Mouse (Mus musculus): Measurements from ENCODE around the gene Figla. TPM values are rescaled to one million over a fixed set of nuclear protein-coding genes. Genes with fewer than 3 reads are reported as not detected.

The Figla gene
- polyA plus RNA-seq, 2 experiments: not detected

DNA sequence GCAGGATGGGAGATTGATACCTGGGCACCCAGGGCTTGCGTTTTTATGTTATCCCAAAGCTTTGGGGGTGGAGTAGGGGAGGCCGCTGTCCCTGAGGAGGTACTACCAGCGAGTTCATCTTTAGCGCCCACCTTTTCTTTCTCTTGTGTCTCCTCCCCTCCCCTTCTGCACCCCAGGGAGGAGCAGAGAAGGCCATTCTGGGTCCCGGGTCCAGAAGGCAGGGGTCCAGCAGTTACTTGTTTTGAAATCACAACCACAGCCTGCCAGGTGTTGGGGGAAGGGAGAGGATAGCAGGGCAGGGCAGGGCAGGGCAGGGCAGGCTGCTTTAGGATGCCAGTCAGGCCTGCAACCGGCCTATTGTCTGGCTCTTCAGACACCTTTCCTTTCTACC, 13.3 kb downstream of the Figla start:
- H3K9me3 ChIP-seq (ENCODE audit: control insufficient read depth, low read length): no peaks in the 10 kb centered on the region
- TF ChIP-seq POLR2A (IDR thresholded peaks at IDR 0.05; ENCODE audit: borderline replicate concordance, extremely low read depth, insufficient read depth, insufficient read length): no peak
- peak overlapping the region; percentile 91 for H3K4me2 ChIP-seq (replicated peaks; ENCODE audit: low read depth, low read length, severe bottlenecking)
- H3K4me3 ChIP-seq (replicated peaks; ENCODE audit: low read length): peak overlapping the region; percentile 50
- H3K9ac ChIP-seq (ENCODE audit: low read depth, low read length, severe bottlenecking): peak overlapping the region; percentile 62
- no peaks in the 10 kb centered on the region for H3K4me1 ChIP-seq (ENCODE audit: control insufficient read depth, insufficient read depth, low read length)
- no peaks in the 10 kb centered on the region for H3K36me3 ChIP-seq (ENCODE audit: control insufficient read depth, insufficient read depth, low read length)
- H3K27me3 ChIP-seq (ENCODE audit: control insufficient read depth, insufficient read depth, low read length): peaks cover 16% of the 10 kb centered on the region
- no peak for DNase-seq (ENCODE audit: low spot score)
- no peak overlapping the region for H3K27ac ChIP-seq (replicated peaks; ENCODE audit: low read depth, low read length)
- ATAC-seq (ENCODE audit: low FRiP score, low read depth): no peak
- WGBS: 12% methylated on average over 6 of the region's 6 CpGs

DNA sequence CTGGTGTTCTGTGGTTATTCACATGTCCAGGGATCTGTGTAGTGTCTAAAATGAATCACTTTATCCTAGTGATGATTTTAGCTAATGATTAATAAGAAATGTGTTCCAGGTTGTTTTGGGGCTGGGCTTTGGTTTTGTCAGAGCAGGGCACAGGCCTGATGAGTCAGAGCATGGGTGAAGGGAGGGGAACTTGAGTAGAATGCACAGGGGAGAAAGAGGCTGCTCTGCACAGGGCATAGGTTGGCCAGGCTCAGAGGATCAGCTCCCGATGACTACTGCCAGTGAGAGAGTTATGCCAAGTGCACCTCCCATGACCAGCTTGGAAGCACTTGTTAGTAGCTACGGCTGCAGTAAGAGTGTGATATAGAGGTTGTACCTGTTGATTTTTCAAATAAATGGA, 15.6 kb downstream of the Figla start:
- Histone ChIP-seq H3K4me3 (replicated peaks; ENCODE audit: low read length) (no peak overlapping the region), H3K9ac (ENCODE audit: low read depth, low read length, severe bottlenecking) (no peak overlapping the region), H3K4me1 (ENCODE audit: control insufficient read depth, insufficient read depth, low read length) (no peaks in the 10 kb centered on the region), H3K36me3 (ENCODE audit: control insufficient read depth, insufficient read depth, low read length) (no peaks in the 10 kb centered on the region), H3K9me3 (ENCODE audit: control insufficient read depth, low read length) (no peaks in the 10 kb centered on the region), H3K27ac (replicated peaks; ENCODE audit: low read depth, low read length) (no peak overlapping the region), H3K4me2 (replicated peaks; ENCODE audit: low read depth, low read length, severe bottlenecking) (no peak overlapping the region), H3K27me3 (ENCODE audit: control insufficient read depth, insufficient read depth, low read length) (peaks cover 16% of the 10 kb centered on the region)
- DNase-seq (ENCODE audit: low spot score): no peak
- 85% methylated on average over 2 of the region's 2 CpGs for WGBS
- no peak for TF ChIP-seq POLR2A (IDR thresholded peaks at IDR 0.05; ENCODE audit: borderline replicate concordance, extremely low read depth, insufficient read depth, insufficient read length)
- no peak for ATAC-seq (ENCODE audit: low FRiP score, low read depth)

DNA sequence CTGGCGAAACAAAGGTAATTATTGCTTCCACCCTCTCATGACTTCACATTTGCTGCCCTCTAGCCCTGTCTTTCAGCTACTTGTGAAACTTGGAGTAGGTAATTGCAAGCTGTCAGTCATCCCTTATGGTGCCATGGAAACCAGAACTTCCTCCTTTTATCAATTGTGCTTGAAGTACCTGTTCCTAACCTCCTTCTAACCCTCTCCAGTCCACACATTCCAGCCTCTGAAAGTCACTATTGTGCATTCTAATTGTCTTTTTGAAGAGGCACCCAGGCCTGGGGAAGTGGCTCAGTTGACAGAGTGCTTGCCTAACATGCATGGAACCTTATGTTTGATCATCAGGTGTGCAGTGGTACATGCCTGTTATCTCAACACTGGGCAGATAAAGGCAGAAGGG, 17.7 kb downstream of the Figla start:
- TF ChIP-seq POLR2A (IDR thresholded peaks at IDR 0.05; ENCODE audit: borderline replicate concordance, extremely low read depth, insufficient read depth, insufficient read length): no peak
- WGBS: 71% methylated on average over 1 of the region's 1 CpGs
- H3K9me3 ChIP-seq (ENCODE audit: control insufficient read depth, low read length): no peaks in the 10 kb centered on the region

DNA sequence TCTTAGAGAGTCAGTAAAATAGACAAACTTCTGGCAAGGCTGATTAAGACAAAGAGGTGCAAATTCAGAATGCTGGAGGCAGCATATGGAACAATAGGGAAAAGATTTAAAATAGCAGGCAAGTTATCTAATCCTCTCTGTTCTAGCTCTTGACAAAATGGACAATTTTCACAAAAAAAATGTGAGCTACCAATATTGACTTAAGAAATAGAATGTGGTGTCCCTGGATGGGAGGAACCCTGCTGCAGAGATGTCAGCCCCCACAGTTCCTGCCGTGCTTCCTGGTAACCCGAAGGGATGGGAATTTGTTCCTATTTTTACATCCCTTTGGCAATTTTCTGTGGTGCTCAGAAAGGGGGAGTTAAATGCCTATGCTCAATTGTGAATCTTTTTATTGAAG, 22.9 kb downstream of the Figla start:
- H3K4me1 ChIP-seq (ENCODE audit: control insufficient read depth, insufficient read depth, low read length): no peaks in the 10 kb centered on the region
- no peaks in the 10 kb centered on the region for H3K9me3 ChIP-seq (ENCODE audit: control insufficient read depth, low read length)
- TF ChIP-seq POLR2A (IDR thresholded peaks at IDR 0.05; ENCODE audit: borderline replicate concordance, extremely low read depth, insufficient read depth, insufficient read length): no peak
- no peak for ATAC-seq (ENCODE audit: low FRiP score, low read depth)
- no peak overlapping the region for H3K4me2 ChIP-seq (replicated peaks; ENCODE audit: low read depth, low read length, severe bottlenecking)
- H3K4me3 ChIP-seq (replicated peaks; ENCODE audit: low read length): no peak overlapping the region
- H3K9ac ChIP-seq (ENCODE audit: low read depth, low read length, severe bottlenecking): no peak overlapping the region
- no peaks in the 10 kb centered on the region for H3K36me3 ChIP-seq (ENCODE audit: control insufficient read depth, insufficient read depth, low read length)
- H3K27me3 ChIP-seq (ENCODE audit: control insufficient read depth, insufficient read depth, low read length): no peaks in the 10 kb centered on the region
- no peak for DNase-seq (ENCODE audit: low spot score)
- 78% methylated on average over 2 of the region's 2 CpGs for WGBS
- H3K27ac ChIP-seq (replicated peaks; ENCODE audit: low read depth, low read length): no peak overlapping the region

More for the DNA sequence above, 17.7 kb downstream of the Figla start:
- ATAC-seq (ENCODE audit: low FRiP score, low read depth): no peak
- H3K9ac ChIP-seq (ENCODE audit: low read depth, low read length, severe bottlenecking): no peak overlapping the region
- no peak overlapping the region for H3K4me2 ChIP-seq (replicated peaks; ENCODE audit: low read depth, low read length, severe bottlenecking)
- H3K27ac ChIP-seq (replicated peaks; ENCODE audit: low read depth, low read length): no peak overlapping the region
- H3K4me1 ChIP-seq (ENCODE audit: control insufficient read depth, insufficient read depth, low read length): no peaks in the 10 kb centered on the region
- no peaks in the 10 kb centered on the region for H3K36me3 ChIP-seq (ENCODE audit: control insufficient read depth, insufficient read depth, low read length)
- no peak for DNase-seq (ENCODE audit: low spot score)
- peaks cover 9% of the 10 kb centered on the region for H3K27me3 ChIP-seq (ENCODE audit: control insufficient read depth, insufficient read depth, low read length)
- H3K4me3 ChIP-seq (replicated peaks; ENCODE audit: low read length): no peak overlapping the region

DNA sequence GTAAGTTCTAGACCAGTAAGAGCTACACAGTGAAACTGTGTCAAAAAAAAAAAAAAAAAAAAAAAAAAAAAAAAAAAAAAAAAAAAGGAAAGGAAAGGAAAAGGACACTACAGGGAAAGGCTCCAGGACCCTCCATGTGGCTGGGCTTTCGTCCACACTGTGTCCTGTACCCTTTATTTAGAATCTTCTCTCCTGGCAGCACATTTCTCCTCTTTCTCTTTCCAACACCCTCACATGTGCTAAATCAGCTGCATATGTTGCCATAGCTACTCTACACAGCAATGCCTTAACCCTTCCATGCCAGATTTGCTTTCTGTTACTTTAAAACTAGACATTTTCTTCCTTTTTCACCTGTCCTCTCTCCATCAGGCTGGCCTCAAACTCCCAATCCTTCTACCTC, 24.2 kb downstream of the Figla start:
- H3K27me3 ChIP-seq (ENCODE audit: control insufficient read depth, insufficient read depth, low read length): no peaks in the 10 kb centered on the region
- H3K4me1 ChIP-seq (ENCODE audit: control insufficient read depth, insufficient read depth, low read length): no peaks in the 10 kb centered on the region
- ATAC-seq (ENCODE audit: low FRiP score, low read depth) (no peak), DNase-seq (ENCODE audit: low spot score) (no peak)
- H3K9ac ChIP-seq (ENCODE audit: low read depth, low read length, severe bottlenecking): no peak overlapping the region
- H3K36me3 ChIP-seq (ENCODE audit: control insufficient read depth, insufficient read depth, low read length): no peaks in the 10 kb centered on the region
- 50% methylated on average over 1 of the region's 1 CpGs for WGBS
- no peak overlapping the region for H3K4me2 ChIP-seq (replicated peaks; ENCODE audit: low read depth, low read length, severe bottlenecking)
- no peak overlapping the region for H3K4me3 ChIP-seq (replicated peaks; ENCODE audit: low read length)
- H3K9me3 ChIP-seq (ENCODE audit: control insufficient read depth, low read length): no peaks in the 10 kb centered on the region
- no peak overlapping the region for H3K27ac ChIP-seq (replicated peaks; ENCODE audit: low read depth, low read length)
- TF ChIP-seq POLR2A (IDR thresholded peaks at IDR 0.05; ENCODE audit: borderline replicate concordance, extremely low read depth, insufficient read depth, insufficient read length): no peak

DNA sequence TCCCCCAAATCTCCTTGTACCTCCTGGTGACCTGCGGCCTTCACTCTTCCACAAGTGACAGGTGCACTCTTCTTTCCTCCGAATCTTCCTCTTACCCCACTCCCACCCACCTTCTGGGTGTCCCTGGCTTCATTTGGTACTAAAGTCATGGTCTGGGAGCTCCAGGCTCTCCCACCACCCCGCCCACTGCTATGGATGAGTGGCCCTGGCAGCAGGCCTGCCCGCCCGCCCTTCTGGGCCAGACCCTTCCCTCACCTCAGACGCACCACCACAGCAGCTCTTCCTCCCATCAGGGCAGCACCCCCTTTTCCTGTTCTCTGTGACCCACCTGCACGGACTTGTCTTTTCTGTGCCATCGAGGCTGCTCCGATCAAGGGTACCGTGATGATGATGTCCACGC, 31.5 kb downstream of the Figla start:
- TF ChIP-seq POLR2A (IDR thresholded peaks at IDR 0.05; ENCODE audit: borderline replicate concordance, extremely low read depth, insufficient read depth, insufficient read length): no peak
- no peak overlapping the region for H3K4me3 ChIP-seq (replicated peaks; ENCODE audit: low read length)
- no peak overlapping the region for H3K4me2 ChIP-seq (replicated peaks; ENCODE audit: low read depth, low read length, severe bottlenecking)
- H3K27me3 ChIP-seq (ENCODE audit: control insufficient read depth, insufficient read depth, low read length): no peaks in the 10 kb centered on the region
- no peaks in the 10 kb centered on the region for H3K36me3 ChIP-seq (ENCODE audit: control insufficient read depth, insufficient read depth, low read length)
- DNase-seq (ENCODE audit: low spot score): no peak
- ATAC-seq (ENCODE audit: low FRiP score, low read depth): no peak
- H3K4me1 ChIP-seq (ENCODE audit: control insufficient read depth, insufficient read depth, low read length): no peaks in the 10 kb centered on the region
- H3K9me3 ChIP-seq (ENCODE audit: control insufficient read depth, low read length): no peaks in the 10 kb centered on the region
- no peak overlapping the region for H3K27ac ChIP-seq (replicated peaks; ENCODE audit: low read depth, low read length)
- whole genome bisulfite sequencing: 83% methylated on average over 11 of the region's 11 CpGs
- H3K9ac ChIP-seq (ENCODE audit: low read depth, low read length, severe bottlenecking): no peak overlapping the region
